Mouse (Mus musculus): ENCODE data around the gene Mfsd6. TPM values are rescaled to one million over a fixed set of nuclear protein-coding genes. Genes with fewer than 3 reads are reported as not detected.

The Mfsd6 gene
- polyA plus RNA-seq, 1 experiment from 2014 or later: 6.8 TPM

GRCm38 (mm10) chr1:52734208-52734607 is 6.9 kb upstream of the Mfsd6 start:
- Histone ChIP-seq H3K27me3 (no peaks in the 10 kb centered on the region), H3K9ac (no peak overlapping the region), H3K9me3 (replicated peaks) (no peaks in the 10 kb centered on the region), H3K36me3 (no peaks in the 10 kb centered on the region), H3K4me3 (no peak overlapping the region), H3K4me1 (no peaks in the 10 kb centered on the region), H3K27ac (no peak overlapping the region), H3K4me2 (replicated peaks) (no peak overlapping the region)
- no peak for ATAC-seq (ENCODE audit: low FRiP score)
- WGBS: 78% methylated on average over 4 of the region's 4 CpGs

- no peak overlapping the region for H3K9ac ChIP-seq
- no peak for ATAC-seq (ENCODE audit: low FRiP score)
- H3K4me3 ChIP-seq: no peak overlapping the region
- H3K4me1 ChIP-seq: peaks cover 9% of the 10 kb centered on the region; the same call in 1 of the 2 replicates
- H3K4me2 ChIP-seq (replicated peaks): no peak overlapping the region
- no peaks in the 10 kb centered on the region for H3K9me3 ChIP-seq (replicated peaks)
- no peaks in the 10 kb centered on the region; the same call in 1 of the 2 replicates for H3K27me3 ChIP-seq
- no peaks in the 10 kb centered on the region for H3K36me3 ChIP-seq
- H3K27ac ChIP-seq: no peak overlapping the region
- WGBS: 92% methylated on average over 1 of the region's 1 CpGs
Observed at GRCm38 (mm10) chr1:52730258-52730657, 3.0 kb upstream of the Mfsd6 start.

- no peak overlapping the region for H3K9ac ChIP-seq
- no peak for ATAC-seq (ENCODE audit: low FRiP score)
- WGBS: 89% methylated on average over 5 of the region's 5 CpGs
Observed at GRCm38 (mm10) chr1:52728857-52729489, 1.7 kb upstream of the Mfsd6 start.

GRCm38 (mm10) chr1:52726371-52727055 is 749 bp downstream of the Mfsd6 start:
- peak overlapping the region; percentile 96 for H3K27ac ChIP-seq
- peak overlapping the region; percentile 86 for H3K4me2 ChIP-seq (replicated peaks)
- whole genome bisulfite sequencing: under 1% methylated on average over 41 of the region's 56 CpGs
- no peaks in the 10 kb centered on the region for H3K36me3 ChIP-seq
- H3K4me1 ChIP-seq: peaks cover 9% of the 10 kb centered on the region; the same call in 1 of the 2 replicates
- peak overlapping the region; percentile 93 for H3K4me3 ChIP-seq
- peak; percentile 81 for ATAC-seq (ENCODE audit: low FRiP score)
- no peaks in the 10 kb centered on the region for H3K9me3 ChIP-seq (replicated peaks)
- no peaks in the 10 kb centered on the region; the same call in 1 of the 2 replicates for H3K27me3 ChIP-seq
- peak overlapping the region; percentile 94 for H3K9ac ChIP-seq

More at GRCm38 (mm10) chr1:52728857-52729489, 1.7 kb upstream of the Mfsd6 start:
- H3K4me2 ChIP-seq (replicated peaks): no peak overlapping the region
- H3K27ac ChIP-seq: no peak overlapping the region
- H3K27me3 ChIP-seq: no peaks in the 10 kb centered on the region; the same call in 1 of the 2 replicates
- no peak overlapping the region for H3K4me3 ChIP-seq
- no peaks in the 10 kb centered on the region for H3K9me3 ChIP-seq (replicated peaks)
- H3K36me3 ChIP-seq: no peaks in the 10 kb centered on the region
- H3K4me1 ChIP-seq: peaks cover 9% of the 10 kb centered on the region; the same call in 1 of the 2 replicates

GRCm38 (mm10) chr1:52722586-52722985 is 4.7 kb downstream of the Mfsd6 start:
- 63% methylated on average over 4 of the region's 4 CpGs for WGBS
- H3K9ac ChIP-seq: no peak overlapping the region
- ATAC-seq (ENCODE audit: low FRiP score): no peak

GRCm38 (mm10) chr1:52719096-52719495 is 8.2 kb downstream of the Mfsd6 start:
- no peaks in the 10 kb centered on the region for H3K36me3 ChIP-seq
- ATAC-seq (ENCODE audit: low FRiP score): no peak
- H3K9ac ChIP-seq: no peak overlapping the region
- H3K9me3 ChIP-seq (replicated peaks): no peaks in the 10 kb centered on the region
- H3K4me2 ChIP-seq (replicated peaks): no peak overlapping the region
- peaks cover 4% of the 10 kb centered on the region for H3K4me1 ChIP-seq
- H3K27ac ChIP-seq: no peak overlapping the region
- WGBS: 56% methylated on average over 5 of the region's 5 CpGs
- H3K27me3 ChIP-seq: no peaks in the 10 kb centered on the region
- H3K4me3 ChIP-seq: no peak overlapping the region

More at GRCm38 (mm10) chr1:52722586-52722985, 4.7 kb downstream of the Mfsd6 start:
- Histone ChIP-seq H3K4me2 (replicated peaks) (no peak overlapping the region), H3K27me3 (no peaks in the 10 kb centered on the region; the same call in 1 of the 2 replicates), H3K36me3 (no peaks in the 10 kb centered on the region), H3K4me1 (peaks cover 7% of the 10 kb centered on the region), H3K27ac (no peak overlapping the region), H3K4me3 (no peak overlapping the region), H3K9me3 (replicated peaks) (no peaks in the 10 kb centered on the region)

- Histone ChIP-seq H3K27me3 (no peaks in the 10 kb centered on the region), H3K27ac (no peak overlapping the region), H3K4me2 (replicated peaks) (no peak overlapping the region), H3K4me1 (peaks cover 6% of the 10 kb centered on the region), H3K36me3 (no peaks in the 10 kb centered on the region), H3K4me3 (no peak overlapping the region), H3K9me3 (replicated peaks) (no peaks in the 10 kb centered on the region), H3K9ac (no peak overlapping the region)
- WGBS: 60% methylated on average over 3 of the region's 3 CpGs
- ATAC-seq (ENCODE audit: low FRiP score): no peak
Observed at GRCm38 (mm10) chr1:52718068-52718748, 9.1 kb downstream of the Mfsd6 start.

GRCm38 (mm10) chr1:52714451-52714850 is 12.8 kb downstream of the Mfsd6 start:
- H3K36me3 ChIP-seq: no peaks in the 10 kb centered on the region
- H3K9ac ChIP-seq: no peak overlapping the region
- no peaks in the 10 kb centered on the region for H3K9me3 ChIP-seq (replicated peaks)
- H3K27me3 ChIP-seq: no peaks in the 10 kb centered on the region
- no peak for ATAC-seq (ENCODE audit: low FRiP score)
- no peak overlapping the region for H3K4me2 ChIP-seq (replicated peaks)
- H3K4me1 ChIP-seq: peaks cover 6% of the 10 kb centered on the region
- no peak overlapping the region for H3K4me3 ChIP-seq
- H3K27ac ChIP-seq: no peak overlapping the region
- 60% methylated on average over 1 of the region's 1 CpGs for WGBS

GRCm38 (mm10) chr1:52714021-52714420 is 13.2 kb downstream of the Mfsd6 start:
- H3K4me3 ChIP-seq: no peak overlapping the region
- H3K4me2 ChIP-seq (replicated peaks): no peak overlapping the region
- H3K9ac ChIP-seq: no peak overlapping the region
- H3K27me3 ChIP-seq: no peaks in the 10 kb centered on the region
- no peak for ATAC-seq (ENCODE audit: low FRiP score)
- H3K27ac ChIP-seq: no peak overlapping the region
- peaks cover 6% of the 10 kb centered on the region for H3K4me1 ChIP-seq
- 0 out of 2 replicates have a peak, but pooled peaks cover under 1% of the 10 kb centered on the region for H3K36me3 ChIP-seq
- 47% methylated on average over 3 of the region's 3 CpGs for WGBS
- no peaks in the 10 kb centered on the region for H3K9me3 ChIP-seq (replicated peaks)

- WGBS: 81% methylated on average over 6 of the region's 6 CpGs
- no peak overlapping the region for H3K4me2 ChIP-seq (replicated peaks)
Observed at GRCm38 (mm10) chr1:52708745-52709144, 18.5 kb downstream of the Mfsd6 start.

GRCm38 (mm10) chr1:52707030-52707429 is 20.2 kb downstream of the Mfsd6 start:
- 93% methylated on average over 3 of the region's 3 CpGs for WGBS
- Histone ChIP-seq H3K36me3 (peaks cover 6% of the 10 kb centered on the region; the same call in 1 of the 2 replicates), H3K27me3 (no peaks in the 10 kb centered on the region), H3K4me3 (no peak overlapping the region), H3K27ac (no peak overlapping the region), H3K4me1 (no peaks in the 10 kb centered on the region), H3K9me3 (replicated peaks) (no peaks in the 10 kb centered on the region), H3K9ac (no peak overlapping the region), H3K4me2 (replicated peaks) (no peak overlapping the region)
- no peak for ATAC-seq (ENCODE audit: low FRiP score)

More at GRCm38 (mm10) chr1:52708745-52709144, 18.5 kb downstream of the Mfsd6 start:
- Histone ChIP-seq H3K9me3 (replicated peaks) (no peaks in the 10 kb centered on the region), H3K4me1 (no peaks in the 10 kb centered on the region), H3K4me3 (no peak overlapping the region), H3K27ac (no peak overlapping the region), H3K36me3 (peaks cover 6% of the 10 kb centered on the region; the same call in 1 of the 2 replicates), H3K27me3 (no peaks in the 10 kb centered on the region), H3K9ac (no peak overlapping the region)
- ATAC-seq (ENCODE audit: low FRiP score): no peak

All from hindbrain, embryonic 12.5 days (tissue).